Mouse (Mus musculus) cerebellum, adult 2 months (tissue): Measurements from ENCODE around the gene Upk1a.

Source experiments
- CTCF ChIP-seq: fragments of 200-500 bp; IDR thresholded peaks from 2 replicates; pipeline ENCODE4 v1.5.1; 2011; ENCODE audit warnings: low read depth, mild to moderate bottlenecking, control low read depth, low read length, moderate library complexity, borderline replicate concordance; ENCODE audit not compliant: insufficient read depth
- POLR2A ChIP-seq: fragments of 200-500 bp; IDR thresholded peaks from 2 replicates; pipeline ENCODE4 v1.6.1; 2011; ENCODE audit warnings: low read length, control low read depth, borderline replicate concordance; ENCODE audit not compliant: insufficient read depth

DNA sequence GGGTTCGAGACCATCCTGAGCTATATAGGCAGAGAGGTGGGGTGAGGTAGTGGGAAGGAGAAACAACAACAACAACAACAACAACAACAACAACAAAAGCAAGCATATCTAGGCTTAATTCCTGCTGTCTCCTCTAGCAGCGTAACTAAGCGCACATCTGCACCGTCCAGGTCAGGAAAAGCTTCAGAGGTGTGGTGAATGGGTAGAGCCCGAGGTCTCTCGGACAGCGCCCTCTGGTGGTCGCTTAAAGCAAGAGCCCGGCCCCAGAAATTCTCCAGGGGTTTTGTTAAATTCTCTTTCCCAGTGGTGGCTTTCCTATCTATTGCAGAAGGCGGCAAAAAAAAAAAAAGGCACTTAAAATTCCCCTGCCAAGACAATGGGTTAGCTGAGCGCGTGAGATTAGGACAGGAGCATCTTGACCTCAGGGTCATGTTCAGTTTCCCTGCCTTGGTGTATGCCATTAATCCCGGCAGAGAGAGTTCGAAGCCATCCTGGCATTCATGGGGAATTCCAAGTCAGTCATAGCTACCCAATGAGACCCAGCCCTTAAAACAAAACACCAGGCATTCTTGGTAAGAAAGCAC lies 974 bp upstream of the Upk1a start:
- no peak for TF ChIP-seq POLR2A
- peak; percentile 58 for TF ChIP-seq CTCF
